Mouse (Mus musculus) NIH3T3 (cell line): Measurements from ENCODE around the gene Ncor2.

Experiments
- DNase-seq: peaks from one replicate; pipeline ENCODE4 v3.0.0-alpha.2; 2012; ENCODE audit warnings: low read depth

Gene Ncor2

GRCm38 (mm10) chr5:125191608-125192007, 12.6 kb upstream of the Ncor2 start:
- no peak for DNase-seq

- DNase-seq = no peak
Measured at GRCm38 (mm10) chr5:125190105-125190813, 11.2 kb upstream of the Ncor2 start.

GRCm38 (mm10) chr5:125189625-125190024, 10.6 kb upstream of the Ncor2 start:
- peak; percentile 88 for DNase-seq

GRCm38 (mm10) chr5:125188812-125189598, 10.0 kb upstream of the Ncor2 start:
- DNase-seq = peak; percentile 88

- DNase-seq = peak; percentile 92
Measured at GRCm38 (mm10) chr5:125184826-125185225, 5.8 kb upstream of the Ncor2 start.

GRCm38 (mm10) chr5:125183321-125184003, 4.4 kb upstream of the Ncor2 start:
- no peak for DNase-seq

GRCm38 (mm10) chr5:125180630-125181263, 1.7 kb upstream of the Ncor2 start:
- DNase-seq = no peak

GRCm38 (mm10) chr5:125179735-125180629, 963 bp upstream of the Ncor2 start:
- peak; percentile 71 for DNase-seq

GRCm38 (mm10) chr5:125178171-125179006, 630 bp downstream of the Ncor2 start:
- peak; percentile 65 for DNase-seq

GRCm38 (mm10) chr5:125177481-125178134, 1.4 kb downstream of the Ncor2 start:
- DNase-seq = peak; percentile 95

GRCm38 (mm10) chr5:125176864-125177263, 2.2 kb downstream of the Ncor2 start:
- DNase-seq = peak; percentile 65

- no peak for DNase-seq
Measured at GRCm38 (mm10) chr5:125176370-125176766, 2.7 kb downstream of the Ncor2 start.

GRCm38 (mm10) chr5:125175673-125176369, 3.2 kb downstream of the Ncor2 start:
- DNase-seq = no peak

- no peak for DNase-seq
Measured at GRCm38 (mm10) chr5:125174726-125175672, 4.0 kb downstream of the Ncor2 start.

GRCm38 (mm10) chr5:125173868-125174267, 5.2 kb downstream of the Ncor2 start:
- no peak for DNase-seq

- no peak for DNase-seq
Measured at GRCm38 (mm10) chr5:125172831-125173615, 6.0 kb downstream of the Ncor2 start.

GRCm38 (mm10) chr5:125171259-125171658, 7.8 kb downstream of the Ncor2 start:
- no peak for DNase-seq
